Mouse (Mus musculus): ENCODE measurements around the gene Rhot1.

GRCm38 (mm10) chr11:80176911-80177895 is 31.6 kb upstream of the Rhot1 start:
- TF ChIP-seq CTCF (IDR thresholded peaks at IDR 0.05) (no peak), POLR2A (IDR thresholded peaks at IDR 0.05; ENCODE audit: insufficient read depth, low read depth, low read length) (no peak)

Measured in heart, adult 2 months (tissue).